Mouse (Mus musculus) heart, postnatal 25 days (tissue): ENCODE data around the gene Olfr1023. TPM values are rescaled to one million over a fixed set of nuclear protein-coding genes. Genes with fewer than 3 reads are reported as not detected.

Experiments used
- DNase-seq: peaks from one replicate; pipeline ENCODE4 v3.0.0; 2022; ENCODE audit warnings: low spot score
- intact Hi-C: fragments of 180-260 bp; cut with DNase I; formaldehyde crosslinking; loops from one replicate; pipeline ENCODE4 v1.15.1; 2025
- total RNA-seq, 2 experiments: library from RNA; stranded (reverse); gene quantifications; 2 replicates each; pipeline ENCODE4 v1.2.3; 2021

The Olfr1023 gene
- total RNA-seq: not detected

DNA sequence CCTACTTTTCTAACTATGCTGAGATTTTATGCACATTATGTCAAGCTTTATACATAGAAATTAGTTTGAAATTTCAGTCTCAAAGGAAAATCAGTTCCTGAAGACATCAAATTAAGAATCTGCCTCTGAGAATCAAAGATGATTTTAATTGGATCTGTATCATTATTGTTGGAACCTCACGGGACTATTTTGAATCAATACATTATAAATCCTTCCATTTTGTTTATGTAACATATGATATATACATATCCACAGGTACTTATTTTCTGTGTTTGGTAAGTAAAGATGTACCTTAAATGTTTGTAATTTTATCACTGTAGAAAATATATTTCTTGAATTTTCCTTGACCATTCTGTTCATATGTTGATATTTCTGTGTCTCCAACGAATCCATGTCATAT, at the start of gene Olfr1023:
TSS of gene Olfr1023 (plus strand) at position 301 of the 400 bp plus-strand sequence.
- no peak for DNase-seq
- intact Hi-C loops: no loop called here

GRCm38 (mm10) chr2:85845383-85845782, 40.1 kb upstream of the Olfr1023 start, which contains the start of gene Olfr1019:
TSS of gene Olfr1019 (minus strand) at chr2:85845483.
- no peak for DNase-seq
- intact Hi-C loops: no loop called here

- no peak for DNase-seq
- intact Hi-C loops: no loop called here
Observed at GRCm38 (mm10) chr2:85846730-85847129, 38.7 kb upstream of the Olfr1023 start, which contains the start of gene Olfr1020. TSS of gene Olfr1020 (plus strand) at chr2:85847030.

- intact Hi-C loops: no loop called here
- DNase-seq: no peak
Observed at GRCm38 (mm10) chr2:85868294-85868693, 17.1 kb upstream of the Olfr1023 start, which contains the start of gene Olfr1022. TSS of gene Olfr1022 (plus strand) at chr2:85868594.

DNA sequence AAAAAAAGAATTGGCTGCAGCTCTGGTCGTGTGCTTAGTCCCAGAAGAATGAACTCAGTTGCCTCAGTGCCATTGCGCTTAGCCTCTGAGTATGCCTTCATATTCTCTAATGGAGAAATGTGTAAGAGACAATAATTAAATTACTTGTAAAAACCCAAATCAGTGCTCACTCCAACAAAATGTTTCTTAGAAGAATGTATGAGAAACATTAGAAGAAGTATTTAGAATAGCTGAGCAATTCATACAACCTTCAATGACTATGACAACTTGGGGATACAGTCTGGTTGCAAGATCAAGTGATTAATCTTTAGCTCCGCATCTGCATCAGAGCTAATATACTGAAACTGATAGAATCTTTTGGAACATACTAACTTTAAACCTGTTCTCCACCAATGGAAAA, 19.5 kb downstream of the Olfr1023 start, which contains the start of gene Olfr1024:
TSS of gene Olfr1024 (minus strand) at position 101 of the 400 bp plus-strand sequence.
- intact Hi-C loops: no loop called here
- DNase-seq: no peak

DNA sequence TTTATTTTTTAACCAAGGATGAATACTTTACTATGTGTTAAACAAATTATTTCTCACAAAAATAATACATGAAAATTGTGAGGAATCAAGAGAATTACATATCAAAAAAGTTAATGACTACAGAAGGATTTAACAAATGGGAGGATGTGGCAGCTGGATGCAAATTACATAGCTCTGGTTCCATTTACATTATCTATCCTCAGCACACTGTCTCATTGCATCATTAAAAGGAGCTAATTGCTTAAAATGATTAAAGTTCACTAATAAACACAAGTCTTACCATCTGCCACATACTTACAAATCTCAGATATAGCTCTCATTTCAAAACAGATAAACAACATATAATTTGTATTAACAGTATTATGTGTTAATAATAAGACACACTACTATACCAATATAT, 27.8 kb downstream of the Olfr1023 start:
- DNase-seq: no peak
- intact Hi-C loops: no loop called here

DNA sequence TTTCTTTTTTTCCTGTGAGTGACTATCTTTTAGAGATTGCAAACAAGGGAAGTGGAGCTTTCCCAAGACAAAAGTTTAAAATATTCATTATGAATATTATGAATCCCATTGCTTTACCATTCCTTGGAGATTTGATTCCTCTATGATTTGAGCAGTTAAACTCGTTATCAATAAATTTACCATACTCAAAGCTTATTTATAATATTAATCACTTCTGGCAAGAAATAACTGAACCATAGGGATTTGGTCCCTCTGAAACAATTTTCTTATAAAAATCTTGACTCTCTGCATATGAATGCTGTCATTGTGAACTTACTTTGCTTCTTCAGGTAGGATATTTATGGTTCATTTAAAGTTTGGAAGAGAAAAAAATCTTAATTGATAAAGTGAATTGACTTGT, 29.5 kb downstream of the Olfr1023 start, which contains the start of gene Olfr1025-ps1:
TSS of gene Olfr1025-ps1 (plus strand) at position 301 of the 400 bp plus-strand sequence.
- intact Hi-C loops: no loop called here
- no peak for DNase-seq

DNA sequence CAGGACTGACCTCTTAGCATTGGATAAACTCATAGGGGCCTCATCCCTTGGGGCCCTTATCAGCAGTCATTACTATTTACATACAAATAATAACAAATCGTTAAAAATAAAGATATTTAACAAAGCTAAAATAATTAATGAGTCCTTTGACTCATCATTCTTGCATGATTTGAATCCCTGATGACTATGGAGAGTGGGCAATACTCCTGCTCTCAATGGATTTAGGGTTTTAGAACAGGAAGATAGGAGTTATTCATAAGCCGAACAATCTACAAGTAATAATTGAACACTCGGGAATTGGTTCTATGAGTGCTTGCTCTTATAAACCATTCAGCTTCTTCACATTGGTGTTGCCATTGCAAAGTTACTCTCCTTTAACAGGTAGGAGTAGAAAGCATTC, 35.8 kb downstream of the Olfr1023 start, which contains the start of gene Olfr1026:
TSS of gene Olfr1026 (plus strand) at position 301 of the 400 bp plus-strand sequence.
- DNase-seq: no peak
- intact Hi-C loops: no loop called here

Other genes starting within 250 kb of the Olfr1023 start
- gene Olfr1002, start 234.9 kb upstream of the Olfr1023 start, total RNA-seq: not detected
- gene Olfr154, start 221.2 kb upstream of the Olfr1023 start, total RNA-seq: not detected
- gene Olfr1006, start 206.9 kb upstream of the Olfr1023 start, total RNA-seq: not detected
- gene Olfr1008, start 196.2 kb upstream of the Olfr1023 start, total RNA-seq: not detected
- not detected for gene Olfr1009, start 170.2 kb upstream of the Olfr1023 start, total RNA-seq
- gene Olfr1012, start 122.9 kb upstream of the Olfr1023 start, total RNA-seq: not detected
- gene Olfr1013, start 118.5 kb upstream of the Olfr1023 start, total RNA-seq: not detected
- gene Olfr1014, start 112.9 kb upstream of the Olfr1023 start, total RNA-seq: not detected
- not detected for gene Olfr1015, start 103.6 kb upstream of the Olfr1023 start, total RNA-seq
- not detected for gene Olfr1016, start 83.1 kb upstream of the Olfr1023 start, total RNA-seq
- gene Olfr1018, start 67.2 kb upstream of the Olfr1023 start, total RNA-seq: not detected
- not detected for gene Olfr1019, start 40.2 kb upstream of the Olfr1023 start, total RNA-seq
- gene Olfr1020, start 38.6 kb upstream of the Olfr1023 start, total RNA-seq: not detected
- gene Olfr1022, start 17.0 kb upstream of the Olfr1023 start, total RNA-seq: not detected
- not detected for gene Olfr1024, start 19.4 kb downstream of the Olfr1023 start, total RNA-seq
- gene Olfr1025-ps1, start 29.6 kb downstream of the Olfr1023 start, total RNA-seq: not detected
- gene Olfr1026, start 35.9 kb downstream of the Olfr1023 start, total RNA-seq: not detected
- gene Olfr1028, start 64.8 kb downstream of the Olfr1023 start, total RNA-seq: not detected
- gene Olfr1029, start 88.3 kb downstream of the Olfr1023 start, total RNA-seq: not detected
- not detected for gene Olfr1030, start 93.6 kb downstream of the Olfr1023 start, total RNA-seq
- not detected for gene Olfr1031, start 104.7 kb downstream of the Olfr1023 start, total RNA-seq
- not detected for gene Olfr1032, start 119.9 kb downstream of the Olfr1023 start, total RNA-seq
- gene Olfr1033, start 135.0 kb downstream of the Olfr1023 start, total RNA-seq: 1 to 10 TPM; 5.3 to 6.2 TPM
- gene Olfr1034, start 160.2 kb downstream of the Olfr1023 start, total RNA-seq: under 1 TPM; 0.14 to 0.16 TPM
- not detected for gene Olfr1036, start 188.4 kb downstream of the Olfr1023 start, total RNA-seq
- not detected for gene Olfr1037, start 201.7 kb downstream of the Olfr1023 start, total RNA-seq